ENCODE assay signal across 8 mouse cellular contexts in the genomic region with DNA sequence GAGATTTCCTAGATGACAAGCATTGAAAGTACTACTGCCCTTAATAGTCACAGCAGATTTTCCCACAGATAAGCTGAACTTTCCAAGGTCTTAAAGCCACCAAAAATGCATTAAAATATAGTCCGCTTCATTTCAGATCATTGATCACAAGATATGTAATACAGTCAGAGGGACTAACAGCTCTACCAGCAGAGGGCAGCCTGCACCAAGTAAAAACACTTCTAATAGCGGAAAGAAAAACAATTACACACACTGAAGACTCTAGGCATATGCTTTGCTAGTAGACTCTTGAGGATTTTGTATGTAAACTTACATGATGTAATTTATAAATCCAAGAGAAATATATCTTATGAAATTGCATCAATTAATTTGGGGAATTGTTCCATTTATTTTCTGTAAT. TPM values are rescaled to one million over a fixed set of nuclear protein-coding genes. Genes with fewer than 3 reads are reported as not detected.
DNase-seq lines count a peak whose midpoint lies in the region; ATAC-seq and TF ChIP-seq lines count a peak whose summit lies in the region.

No protein-coding gene starts in this region.

- H3K36me3 ChIP-seq in intestine, postnatal 0 days (ENCODE audit: control insufficient read depth, insufficient read depth): peaks cover 29% of the 10 kb centered on the region
- peaks cover 6% of the 10 kb centered on the region for H3K36me3 ChIP-seq in intestine, embryonic 15.5 days
- peaks cover 30 to 72% of the 10 kb centered on the region in 2 experiments for H3K36me3 ChIP-seq in CH12.LX (replicated peaks in 1 of 2; ENCODE audit: control insufficient read depth in 1 of 2, insufficient read depth in 1 of 2, low read length in 1 of 2)
- peaks cover 25% of the 10 kb centered on the region for H3K36me3 ChIP-seq in hindbrain, embryonic 16.5 days (ENCODE audit: control insufficient read depth, insufficient read depth, low read length)

- peak; percentile 47 for DNase-seq in CH12.LX (ENCODE audit: extremely low read depth)
- DNase-seq in adrenal gland, postnatal 25 days: peak; percentile 55
- peak; percentile 16 for DNase-seq in fibroblast of lung, adult 2 months (ENCODE audit: low read depth)
- DNase-seq in layer of hippocampus, adult 9-11 months: peak; percentile 37
- peak; percentile 44 to 64 for DNase-seq in right cerebral cortex, postnatal 10 days (ENCODE audit: low spot score in 2 of 2)

- no peak overlapping the region for H3K4me3 ChIP-seq in intestine, postnatal 0 days (ENCODE audit: low read depth, low read length)
- no peak overlapping the region for H3K4me3 ChIP-seq in intestine, embryonic 15.5 days (replicated peaks)
- no peak overlapping the region for H3K4me3 ChIP-seq in CH12.LX (replicated peaks in 1 of 3; ENCODE audit: low read depth in 2 of 3, low read length in 2 of 3, poor library complexity in 1 of 3)
- H3K4me3 ChIP-seq in hindbrain, embryonic 16.5 days (ENCODE audit: low read length): no peak overlapping the region

- no peaks in the 10 kb centered on the region for H3K79me2 ChIP-seq in CH12.LX (replicated peaks; ENCODE audit: control insufficient read depth, extremely low read depth, insufficient read depth, poor library complexity, severe bottlenecking)

- H3K27ac ChIP-seq in intestine, postnatal 0 days (ENCODE audit: low read depth, low read length): no peak overlapping the region
- no peak overlapping the region for H3K27ac ChIP-seq in intestine, embryonic 15.5 days
- no peak overlapping the region for H3K27ac ChIP-seq in CH12.LX (ENCODE audit: insufficient read depth, low read depth)
- H3K27ac ChIP-seq in hindbrain, embryonic 16.5 days (ENCODE audit: low read depth, low read length): no peak overlapping the region

- TF ChIP-seq EP300 in CH12.LX (IDR thresholded peaks at IDR 0.05; ENCODE audit: low read length): no peak

- in situ Hi-C loops in CH12.LX (cut with MboI; ENCODE audit: low pct_ligation_motif_present, low pct_unique_long_range_greater_than_20kb, low sequenced_read_pairs): no loop called here

- H3K9ac ChIP-seq in intestine, postnatal 0 days (ENCODE audit: low read depth, low read length): no peak overlapping the region
- H3K9ac ChIP-seq in intestine, embryonic 15.5 days: no peak overlapping the region
- H3K9ac ChIP-seq in CH12.LX (ENCODE audit: insufficient read depth, low read depth): no peak overlapping the region
- H3K9ac ChIP-seq in hindbrain, embryonic 16.5 days (ENCODE audit: low read depth, low read length): no peak overlapping the region

- H3K4me1 ChIP-seq in intestine, postnatal 0 days (replicated peaks; ENCODE audit: control insufficient read depth, insufficient read depth, low read length): no peaks in the 10 kb centered on the region
- no peaks in the 10 kb centered on the region for H3K4me1 ChIP-seq in intestine, embryonic 15.5 days (replicated peaks)
- peaks cover 0 to 7% of the 10 kb centered on the region in 2 experiments; a peak in 2 of 4 replicates for H3K4me1 ChIP-seq in CH12.LX (ENCODE audit: control insufficient read depth in 1 of 2, insufficient read depth in 2 of 2)
- H3K4me1 ChIP-seq in hindbrain, embryonic 16.5 days (ENCODE audit: control insufficient read depth, insufficient read depth, low read depth, low read length): no peaks in the 10 kb centered on the region

- TF ChIP-seq CTCF in intestine, postnatal 0 days (IDR thresholded peaks at IDR 0.05; ENCODE audit: low read depth): peak; percentile 77
- TF ChIP-seq CTCF in CH12.LX (conservative IDR thresholded peaks at IDR 0.05 in 1 of 2, IDR thresholded peaks at IDR 0.05 in 1 of 2; ENCODE audit: low read depth in 2 of 2, low read length in 2 of 2): peak in 1 of 2 experiments; percentile 70; a peak in 3 of 4 replicates

- no peaks in the 10 kb centered on the region for H3K27me3 ChIP-seq in intestine, postnatal 0 days (replicated peaks; ENCODE audit: control insufficient read depth, insufficient read depth, low read length)
- no peaks in the 10 kb centered on the region for H3K27me3 ChIP-seq in intestine, embryonic 15.5 days (replicated peaks)
- no peaks in the 10 kb centered on the region for H3K27me3 ChIP-seq in CH12.LX (replicated peaks)
- no peaks in the 10 kb centered on the region for H3K27me3 ChIP-seq in hindbrain, embryonic 16.5 days (replicated peaks; ENCODE audit: control insufficient read depth, insufficient read depth, low read length)

- WGBS in intestine, postnatal 0 days: 68% methylated on average over 2 of the region's 2 CpGs
- 67% methylated on average over 2 of the region's 2 CpGs for WGBS in intestine, embryonic 15.5 days
- WGBS in hindbrain, embryonic 16.5 days: 74% methylated on average over 2 of the region's 2 CpGs

- peak; percentile 53 for TF ChIP-seq RAD21 in CH12.LX (IDR thresholded peaks at IDR 0.05; ENCODE audit: low read depth, low read length)

- dilution Hi-C loops in CH12.LX (cut with MboI; ENCODE audit: extremely low pct_ligation_motif_present, extremely low pct_unique_long_range_greater_than_20kb, low sequenced_read_pairs): no loop called here

- no peak overlapping the region for H3K4me2 ChIP-seq in intestine, postnatal 0 days (replicated peaks; ENCODE audit: low read depth)
- no peak overlapping the region for H3K4me2 ChIP-seq in intestine, embryonic 15.5 days (replicated peaks)
- no peak overlapping the region for H3K4me2 ChIP-seq in CH12.LX (ENCODE audit: insufficient read depth, low read depth, poor library complexity, severe bottlenecking)
- no peak overlapping the region for H3K4me2 ChIP-seq in hindbrain, embryonic 16.5 days (ENCODE audit: low read length)

- ATAC-seq in intestine, postnatal 0 days: no peak
- ATAC-seq in intestine, embryonic 15.5 days: no peak
- ATAC-seq in hindbrain, embryonic 16.5 days: no peak

- TF ChIP-seq POLR2A in CH12.LX (IDR thresholded peaks at IDR 0.05; ENCODE audit: low read depth, low read length): no peak

- H3K9me3 ChIP-seq in intestine, postnatal 0 days (ENCODE audit: control insufficient read depth): no peaks in the 10 kb centered on the region
- no peaks in the 10 kb centered on the region for H3K9me3 ChIP-seq in intestine, embryonic 15.5 days
- no peaks in the 10 kb centered on the region for H3K9me3 ChIP-seq in CH12.LX (replicated peaks; ENCODE audit: low read length)
- no peaks in the 10 kb centered on the region for H3K9me3 ChIP-seq in hindbrain, embryonic 16.5 days (ENCODE audit: control insufficient read depth, low read length)

TF ChIP-seq in CH12.LX, 34 proteins besides CTCF, POLR2A, EP300 and RAD21:
- TF ChIP-seq PAX5 (IDR thresholded peaks at IDR 0.05; ENCODE audit: low read length) (no peak), SMC3 (IDR thresholded peaks at IDR 0.05; ENCODE audit: low read depth, low read length) (peak; percentile 28)

RNA-seq across cellular contexts. Expression of a gene that starts 45.6 kb away (rescaled TPM):
- 30.7 and 30.8 TPM in 2 replicates for polyA plus RNA-seq in intestine, postnatal 0 days (2015; fragmentation: Nextera tagmentation; extraction: Ambion mirVana)
- polyA plus RNA-seq in intestine, embryonic 15.5 days (2015; fragmentation: Nextera tagmentation; extraction: Ambion mirVana): 58.9 and 61.4 TPM in 2 replicates
- total RNA-seq in CH12.LX (2012; rRNA removed) (46.1 and 52.3 TPM in 2 replicates), CH12.LX (2014; rRNA removed) (80.8 and 84.5 TPM in 2 replicates)
- polyA plus RNA-seq in CH12.LX (2012; ENCODE audit: insufficient read length, low read depth): 58.5 and 70.5 TPM in 2 replicates
- 26.3 and 27.2 TPM in 2 replicates for total RNA-seq in adrenal gland, postnatal 25 days (2021)
- 39.7 and 47.0 TPM in 2 replicates for polyA plus RNA-seq in hindbrain, embryonic 16.5 days (2015; fragmentation: Nextera tagmentation; extraction: Ambion mirVana)

RNA-seq across cellular contexts. Expression of a gene that starts 51.1 kb away (rescaled TPM):
- polyA plus RNA-seq in intestine, postnatal 0 days (2015; fragmentation: Nextera tagmentation; extraction: Ambion mirVana): 217 and 244 TPM in 2 replicates
- polyA plus RNA-seq in intestine, embryonic 15.5 days (2015; fragmentation: Nextera tagmentation; extraction: Ambion mirVana): 135 and 146 TPM in 2 replicates
- 0.08 TPM in 1 of 2 replicates, not detected in the other for total RNA-seq in CH12.LX (2012; rRNA removed)
- not detected in 2 replicates for total RNA-seq in CH12.LX (2014; rRNA removed)
- polyA plus RNA-seq in CH12.LX (2012; ENCODE audit: insufficient read length, low read depth): 0.10 TPM in 1 of 2 replicates, not detected in the other
- 1.6 TPM in 2 replicates for total RNA-seq in adrenal gland, postnatal 25 days (2021)
- polyA plus RNA-seq in hindbrain, embryonic 16.5 days (2015; fragmentation: Nextera tagmentation; extraction: Ambion mirVana): 0.19 and 0.22 TPM in 2 replicates

Comparison
In these comparisons a context has a peak if more than half of its experiments do, and no peak if none do; other contexts are left out.
1. RNA of a gene that starts 51.1 kb away (polyA plus RNA-seq): 217 to 244 TPM in intestine, postnatal 0 days and 135 to 146 TPM in intestine, embryonic 15.5 days; 0.19 to 0.22 TPM in hindbrain, embryonic 16.5 days and 0.10 TPM in CH12.LX; every median in the first group is over 100 times any median in the second.
2. Peak in every context shown above with its lines, with median percentiles within 50 percentile points of each other: DNase-seq.